Mouse (Mus musculus) intestine, embryonic 16.5 days (tissue): ENCODE results near the gene Itih1. TPM values are rescaled to one million over a fixed set of nuclear protein-coding genes. Genes with fewer than 3 reads are reported as not detected.

Experiments used
- ATAC-seq: fragments of 200-750 bp; cut with Nextera tagmentation; 2 replicates; pipeline ENCODE4 v1.8.0; 2017; ENCODE audit warnings: moderate TSS enrichment, moderate library complexity
- H3K27ac ChIP-seq: fragments of 300-500 bp; sonication (generic); 2 replicates; pipeline ENCODE4 v1.5.1; 2014; ENCODE audit warnings: mild to moderate bottlenecking, low read length
- H3K27me3 ChIP-seq: fragments of 300-500 bp; sonication (generic); replicated peaks from 2 replicates; pipeline ENCODE4 v1.6.1; 2014; ENCODE audit warnings: low read length, control low read depth, mixed read lengths; ENCODE audit not compliant: control insufficient read depth, insufficient read depth
- H3K36me3 ChIP-seq: fragments of 300-500 bp; sonication (generic); 2 replicates; pipeline ENCODE4 v1.6.1; 2014; ENCODE audit warnings: low read length, control low read depth; ENCODE audit not compliant: control insufficient read depth, insufficient read depth
- H3K4me1 ChIP-seq: fragments of 300-500 bp; sonication (generic); 2 replicates; pipeline ENCODE4 v1.6.1; 2014; ENCODE audit warnings: low read length, control low read depth, mixed read lengths; ENCODE audit not compliant: control insufficient read depth, insufficient read depth
- H3K4me2 ChIP-seq: fragments of 300-500 bp; sonication (generic); 2 replicates; pipeline ENCODE4 v1.6.1; 2014; ENCODE audit warnings: low read depth, low read length, control low read depth
- H3K4me3 ChIP-seq: fragments of 300-500 bp; sonication (generic); 2 replicates; pipeline ENCODE4 v1.5.1; 2014; ENCODE audit warnings: mild to moderate bottlenecking, low read length
- H3K9ac ChIP-seq: fragments of 300-500 bp; sonication (generic); 2 replicates; pipeline ENCODE4 v1.6.1; 2014; ENCODE audit warnings: low read depth, low read length
- H3K9me3 ChIP-seq: fragments of 300-500 bp; sonication (generic); 2 replicates; pipeline ENCODE4 v1.6.1; 2016; ENCODE audit warnings: low read length, control low read depth; ENCODE audit not compliant: control insufficient read depth
- WGBS: fragments of 180-500 bp; shearing (Covaris S2); extraction: QIAGEN DNeasy Blood & Tissue Kit; methylation state at CpG from one replicate; pipeline ENCODE4 v1.1.7; 2014; 5-methylcytosine and 5-hydroxymethylcytosine counted together
- polyA plus RNA-seq: library from polyadenylated mRNA; unstranded; fragments of >200 nt; fragmentation: Nextera tagmentation; extraction: Ambion mirVana; gene quantifications from 2 replicates; pipeline ENCODE4 v1.2.1, GENCODE M21; 2015

Itih1 gene
- 0.51 and 1.1 TPM in 2 replicates for polyA plus RNA-seq

GRCm38 (mm10) chr14:30943038-30943437 is at the start of gene Itih1:
TSS of gene Itih1 (minus strand) at chr14:30943289.
- ATAC-seq, result no peak
- Histone ChIP-seq H3K27me3 (no peaks in the 10 kb centered on the region), H3K9me3 (no peaks in the 10 kb centered on the region), H3K9ac (no peak within 1 kb of the TSS; the same call in 1 of the 2 replicates), H3K4me1 (no peaks in the 10 kb centered on the region), H3K27ac (no peak within 1 kb of the TSS), H3K4me3 (no peak within 1 kb of the TSS), H3K36me3 (no peaks in the 10 kb centered on the region), H3K4me2 (no peak within 1 kb of the TSS)
- 70% methylated on average over 7 of the region's 7 CpGs for WGBS

- Histone ChIP-seq H3K9me3 (no peaks in the 10 kb centered on the region), H3K9ac (no peak overlapping the region), H3K4me1 (0 out of 2 replicates have a peak, but pooled peaks cover 2% of the 10 kb centered on the region), H3K27me3 (no peaks in the 10 kb centered on the region), H3K27ac (no peak overlapping the region), H3K4me2 (no peak overlapping the region), H3K4me3 (no peak overlapping the region), H3K36me3 (no peaks in the 10 kb centered on the region)
- no peak for ATAC-seq
- 50% methylated on average over 3 of the region's 3 CpGs for WGBS
Measured at GRCm38 (mm10) chr14:30976222-30976621, 33.1 kb upstream of the Itih1 start.

- Histone ChIP-seq H3K9ac (no peak overlapping the region), H3K36me3 (no peaks in the 10 kb centered on the region), H3K27me3 (no peaks in the 10 kb centered on the region), H3K4me1 (0 out of 2 replicates have a peak, but pooled peaks cover 2% of the 10 kb centered on the region), H3K4me2 (no peak overlapping the region), H3K4me3 (no peak overlapping the region), H3K27ac (no peak overlapping the region), H3K9me3 (no peaks in the 10 kb centered on the region)
- ATAC-seq, result no peak
- WGBS, result 71% methylated on average over 6 of the region's 6 CpGs
Measured at GRCm38 (mm10) chr14:30974204-30974603, 31.1 kb upstream of the Itih1 start.

GRCm38 (mm10) chr14:30960366-30960765 is 17.3 kb upstream of the Itih1 start:
- WGBS, result 88% methylated on average over 1 of the region's 1 CpGs
- ATAC-seq, result no peak
- Histone ChIP-seq H3K36me3 (no peaks in the 10 kb centered on the region), H3K4me3 (no peak overlapping the region), H3K9ac (no peak overlapping the region), H3K27me3 (no peaks in the 10 kb centered on the region), H3K27ac (no peak overlapping the region), H3K4me2 (no peak overlapping the region), H3K9me3 (no peaks in the 10 kb centered on the region), H3K4me1 (no peaks in the 10 kb centered on the region)

- WGBS, result 88% methylated on average over 4 of the region's 4 CpGs
- no peak overlapping the region for H3K4me3 ChIP-seq
- H3K9me3 ChIP-seq, result no peaks in the 10 kb centered on the region
- H3K9ac ChIP-seq, result no peak overlapping the region
- H3K27ac ChIP-seq, result no peak overlapping the region
- H3K27me3 ChIP-seq, result no peaks in the 10 kb centered on the region
- no peaks in the 10 kb centered on the region for H3K4me1 ChIP-seq
- ATAC-seq, result no peak
- H3K36me3 ChIP-seq, result no peaks in the 10 kb centered on the region
- no peak overlapping the region for H3K4me2 ChIP-seq
Measured at GRCm38 (mm10) chr14:30959031-30959430, 15.9 kb upstream of the Itih1 start.

- H3K9ac ChIP-seq, result no peak overlapping the region
- H3K4me3 ChIP-seq, result no peak overlapping the region
- H3K9me3 ChIP-seq, result no peaks in the 10 kb centered on the region
- no peaks in the 10 kb centered on the region for H3K27me3 ChIP-seq
- WGBS, result 72% methylated on average over 2 of the region's 2 CpGs
- no peak for ATAC-seq
- H3K36me3 ChIP-seq, result no peaks in the 10 kb centered on the region
- H3K4me2 ChIP-seq, result no peak overlapping the region
- no peaks in the 10 kb centered on the region for H3K4me1 ChIP-seq
- no peak overlapping the region for H3K27ac ChIP-seq
Measured at GRCm38 (mm10) chr14:30958517-30958916, 15.4 kb upstream of the Itih1 start.

- Histone ChIP-seq H3K27ac (0 out of 2 replicates have a peak within 1 kb of the TSS, but pooled peaks have one; percentile 61), H3K36me3 (no peaks in the 10 kb centered on the region), H3K9ac (peak within 1 kb of the TSS; percentile 90), H3K9me3 (no peaks in the 10 kb centered on the region), H3K4me3 (peak within 1 kb of the TSS; percentile 92), H3K4me2 (peak within 1 kb of the TSS; percentile 72), H3K27me3 (no peaks in the 10 kb centered on the region), H3K4me1 (peaks cover 3% of the 10 kb centered on the region; the same call in 1 of the 2 replicates)
- under 1% methylated on average over 57 of the region's 57 CpGs for WGBS
- ATAC-seq, result peak; percentile 99
Measured at GRCm38 (mm10) chr14:30951154-30951825, 8.2 kb upstream of the Itih1 start, which contains the start of gene Nek4. TSS of gene Nek4 (plus strand) at chr14:30951377.

GRCm38 (mm10) chr14:30949986-30950385 is 6.9 kb upstream of the Itih1 start:
- Histone ChIP-seq H3K9me3 (no peaks in the 10 kb centered on the region), H3K9ac (no peak overlapping the region)
- 85% methylated on average over 10 of the region's 10 CpGs for WGBS

GRCm38 (mm10) chr14:30944745-30945144 is 1.7 kb upstream of the Itih1 start:
- 71% methylated on average over 2 of the region's 2 CpGs for WGBS
- H3K4me2 ChIP-seq, result no peak overlapping the region
- no peaks in the 10 kb centered on the region for H3K27me3 ChIP-seq
- H3K4me1 ChIP-seq, result no peaks in the 10 kb centered on the region
- no peak overlapping the region for H3K4me3 ChIP-seq
- H3K27ac ChIP-seq, result no peak overlapping the region
- no peak for ATAC-seq
- H3K9ac ChIP-seq, result no peak overlapping the region
- no peaks in the 10 kb centered on the region for H3K36me3 ChIP-seq
- no peaks in the 10 kb centered on the region for H3K9me3 ChIP-seq

More at GRCm38 (mm10) chr14:30949986-30950385, 6.9 kb upstream of the Itih1 start:
- Histone ChIP-seq H3K27me3 (no peaks in the 10 kb centered on the region), H3K36me3 (no peaks in the 10 kb centered on the region), H3K27ac (no peak overlapping the region), H3K4me3 (no peak overlapping the region), H3K4me1 (peaks cover 3% of the 10 kb centered on the region; the same call in 1 of the 2 replicates), H3K4me2 (no peak overlapping the region)
- no peak for ATAC-seq
